Mouse (Mus musculus) intestine, embryonic 16.5 days (tissue): ENCODE measurements around the gene Gm27029. TPM values are rescaled to one million over a fixed set of nuclear protein-coding genes. Genes with fewer than 3 reads are reported as not detected.

Experiments used
- ATAC-seq: fragments of 200-750 bp; cut with Nextera tagmentation; 2 replicates; pipeline ENCODE4 v1.8.0; 2017; ENCODE audit warnings: moderate TSS enrichment, moderate library complexity
- H3K27ac ChIP-seq: fragments of 300-500 bp; sonication (generic); 2 replicates; pipeline ENCODE4 v1.5.1; 2014; ENCODE audit warnings: mild to moderate bottlenecking, low read length
- H3K27me3 ChIP-seq: fragments of 300-500 bp; sonication (generic); replicated peaks from 2 replicates; pipeline ENCODE4 v1.6.1; 2014; ENCODE audit warnings: low read length, control low read depth, mixed read lengths; ENCODE audit not compliant: control insufficient read depth, insufficient read depth
- H3K36me3 ChIP-seq: fragments of 300-500 bp; sonication (generic); 2 replicates; pipeline ENCODE4 v1.6.1; 2014; ENCODE audit warnings: low read length, control low read depth; ENCODE audit not compliant: control insufficient read depth, insufficient read depth
- H3K4me1 ChIP-seq: fragments of 300-500 bp; sonication (generic); 2 replicates; pipeline ENCODE4 v1.6.1; 2014; ENCODE audit warnings: low read length, control low read depth, mixed read lengths; ENCODE audit not compliant: control insufficient read depth, insufficient read depth
- H3K4me2 ChIP-seq: fragments of 300-500 bp; sonication (generic); 2 replicates; pipeline ENCODE4 v1.6.1; 2014; ENCODE audit warnings: low read depth, low read length, control low read depth
- H3K4me3 ChIP-seq: fragments of 300-500 bp; sonication (generic); 2 replicates; pipeline ENCODE4 v1.5.1; 2014; ENCODE audit warnings: mild to moderate bottlenecking, low read length
- H3K9ac ChIP-seq: fragments of 300-500 bp; sonication (generic); 2 replicates; pipeline ENCODE4 v1.6.1; 2014; ENCODE audit warnings: low read depth, low read length
- H3K9me3 ChIP-seq: fragments of 300-500 bp; sonication (generic); 2 replicates; pipeline ENCODE4 v1.6.1; 2016; ENCODE audit warnings: low read length, control low read depth; ENCODE audit not compliant: control insufficient read depth
- WGBS: fragments of 180-500 bp; shearing (Covaris S2); extraction: QIAGEN DNeasy Blood & Tissue Kit; methylation state at CpG from one replicate; pipeline ENCODE4 v1.1.7; 2014; 5-methylcytosine and 5-hydroxymethylcytosine counted together
- microRNA-seq: library from miRNA; unstranded; fragments of <30 nt; microRNA quantifications from one replicate; pipeline ENCODE4, GENCODE M21; 2016
- polyA plus RNA-seq: library from polyadenylated mRNA; unstranded; fragments of >200 nt; fragmentation: Nextera tagmentation; extraction: Ambion mirVana; gene quantifications from 2 replicates; pipeline ENCODE4 v1.2.1, GENCODE M21; 2015

Gm27029 gene
- polyA plus RNA-seq, 1 experiment from 2014 or later: 10.1 TPM

GRCm38 (mm10) chr11:101364531-101364931 is 60.1 kb downstream of the Gm27029 start:
- 48% methylated on average over 5 of the region's 5 CpGs for WGBS
- no peak overlapping the region for H3K4me3 ChIP-seq
- peak; percentile 83 for ATAC-seq
- no peaks in the 10 kb centered on the region for H3K36me3 ChIP-seq
- peaks cover 22% of the 10 kb centered on the region for H3K4me1 ChIP-seq
- no peaks in the 10 kb centered on the region for H3K27me3 ChIP-seq
- no peak overlapping the region for H3K4me2 ChIP-seq
- no peaks in the 10 kb centered on the region for H3K9me3 ChIP-seq
- H3K27ac ChIP-seq: peak overlapping the region; percentile 74
- H3K9ac ChIP-seq: 0 out of 2 replicates have a peak overlapping the region, but pooled peaks have one; percentile 21

DNA sequence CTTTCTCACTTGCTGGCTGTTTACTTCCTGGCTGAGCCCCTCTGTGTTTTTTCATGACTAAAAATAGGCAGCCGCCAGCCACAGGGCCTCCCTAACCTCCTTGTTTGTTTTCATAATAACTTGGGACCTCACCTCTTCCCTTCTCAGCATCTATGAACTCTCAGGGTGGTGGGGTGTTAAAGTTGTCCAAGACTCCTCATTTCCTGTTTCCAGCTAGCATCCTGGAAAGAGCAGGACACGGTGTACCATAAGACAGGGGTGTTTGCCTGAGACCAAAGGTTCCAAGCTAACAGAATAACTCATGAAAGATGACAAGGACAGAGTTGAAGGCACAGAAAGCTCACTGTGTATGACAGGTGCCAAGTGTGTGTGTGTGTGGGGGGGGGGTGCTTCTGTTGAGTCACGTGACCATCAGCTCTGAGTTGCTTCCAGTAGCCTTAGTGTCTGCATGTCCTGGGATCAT is 63.9 kb downstream of the Gm27029 start:
- no peaks in the 10 kb centered on the region for H3K27me3 ChIP-seq
- no peak overlapping the region for H3K27ac ChIP-seq
- no peaks in the 10 kb centered on the region for H3K9me3 ChIP-seq
- peaks cover 22% of the 10 kb centered on the region for H3K4me1 ChIP-seq
- ATAC-seq: no peak
- H3K4me2 ChIP-seq: no peak overlapping the region
- no peak overlapping the region for H3K9ac ChIP-seq
- H3K36me3 ChIP-seq: no peaks in the 10 kb centered on the region
- 44% methylated on average over 3 of the region's 3 CpGs for WGBS
- H3K4me3 ChIP-seq: no peak overlapping the region

- Histone ChIP-seq H3K4me2 (no peak overlapping the region), H3K36me3 (no peaks in the 10 kb centered on the region), H3K4me3 (no peak overlapping the region), H3K27me3 (no peaks in the 10 kb centered on the region), H3K9me3 (no peaks in the 10 kb centered on the region), H3K9ac (no peak overlapping the region), H3K4me1 (peaks cover 22% of the 10 kb centered on the region), H3K27ac (peak overlapping the region; percentile 34; the same call in 1 of the 2 replicates)
- no peak for ATAC-seq
- 69% methylated on average over 9 of the region's 9 CpGs for WGBS
Observed at GRCm38 (mm10) chr11:101359776-101360175, 64.8 kb downstream of the Gm27029 start.

- 77% methylated on average over 3 of the region's 3 CpGs for WGBS
- Histone ChIP-seq H3K27me3 (no peaks in the 10 kb centered on the region), H3K36me3 (no peaks in the 10 kb centered on the region), H3K4me3 (no peak overlapping the region), H3K4me1 (peaks cover 15% of the 10 kb centered on the region), H3K9ac (no peak overlapping the region), H3K27ac (no peak overlapping the region), H3K9me3 (no peaks in the 10 kb centered on the region), H3K4me2 (no peak overlapping the region)
- ATAC-seq: no peak
Observed at GRCm38 (mm10) chr11:101357505-101358182, 67.0 kb downstream of the Gm27029 start.

Small RNAs within 50 kb of the gene (microRNA-seq; reads per million reads assigned to microRNA genes)
- not detected for gene Mir6929

Other genes starting within 250 kb of the Gm27029 start
- gene Ccr10, start 249.4 kb downstream of the Gm27029 start, polyA plus RNA-seq: 0.20 and 0.29 TPM in 2 replicates
- gene Ezh1, start 198.3 kb downstream of the Gm27029 start, polyA plus RNA-seq: 16.2 and 18.8 TPM in 2 replicates
- gene Ramp2, start 178.8 kb downstream of the Gm27029 start, polyA plus RNA-seq: 87.8 and 95.1 TPM in 2 replicates
- 152 and 155 TPM in 2 replicates for gene Vps25, start 171.1 kb downstream of the Gm27029 start, polyA plus RNA-seq
- 10.2 and 10.8 TPM in 2 replicates for gene Wnk4, start 164.2 kb downstream of the Gm27029 start, polyA plus RNA-seq
- gene Cntd1, start 145.8 kb downstream of the Gm27029 start, polyA plus RNA-seq: 0.84 and 1.0 TPM in 2 replicates
- 258 and 278 TPM in 2 replicates for gene Coa3, start 145.7 kb downstream of the Gm27029 start, polyA plus RNA-seq
- gene Becn1, start 122.5 kb downstream of the Gm27029 start, polyA plus RNA-seq: 136 and 145 TPM in 2 replicates
- 119 and 125 TPM in 2 replicates for gene Psme3, start 108.6 kb downstream of the Gm27029 start, polyA plus RNA-seq
- 0.86 and 0.88 TPM in 2 replicates for gene Aoc2, start 99.7 kb downstream of the Gm27029 start, polyA plus RNA-seq
- gene Aoc3, start 94.2 kb downstream of the Gm27029 start, polyA plus RNA-seq: 2.4 and 2.7 TPM in 2 replicates
- gene G6pc, start 57.2 kb downstream of the Gm27029 start, polyA plus RNA-seq: 1.2 and 1.9 TPM in 2 replicates
- gene Aarsd1, start 7.2 kb downstream of the Gm27029 start, polyA plus RNA-seq: 53.6 and 64.0 TPM in 2 replicates
- 16.6 and 19.1 TPM in 2 replicates for gene Rundc1, start 289 bp upstream of the Gm27029 start, polyA plus RNA-seq
- 11.1 and 12.4 TPM in 2 replicates for gene Ptges3l, start 537 bp upstream of the Gm27029 start, polyA plus RNA-seq
- gene Rpl27, start 17.5 kb upstream of the Gm27029 start, polyA plus RNA-seq: 251 and 288 TPM in 2 replicates
- gene Ifi35, start 23.6 kb upstream of the Gm27029 start, polyA plus RNA-seq: 29.7 and 31.1 TPM in 2 replicates
- 21.0 and 22.1 TPM in 2 replicates for gene Rnd2, start 40.2 kb upstream of the Gm27029 start, polyA plus RNA-seq
- 69.9 and 88.2 TPM in 2 replicates for gene Vat1, start 41.4 kb upstream of the Gm27029 start, polyA plus RNA-seq
- 6.0 and 6.8 TPM in 2 replicates for gene Brca1, start 127.2 kb upstream of the Gm27029 start, polyA plus RNA-seq
- 56.2 and 65.5 TPM in 2 replicates for gene Nbr1, start 127.4 kb upstream of the Gm27029 start, polyA plus RNA-seq
- 38.6 and 49.4 TPM in 2 replicates for gene Tmem106a, start 157.4 kb upstream of the Gm27029 start, polyA plus RNA-seq
- not detected in 2 replicates for gene Gm11634, start 174.5 kb upstream of the Gm27029 start, polyA plus RNA-seq
- gene Rdm1, start 202.4 kb upstream of the Gm27029 start, polyA plus RNA-seq: 36.3 and 41.7 TPM in 2 replicates
- 6.6 and 6.9 TPM in 2 replicates for gene Arl4d, start 240.7 kb upstream of the Gm27029 start, polyA plus RNA-seq